In the genomic region with DNA sequence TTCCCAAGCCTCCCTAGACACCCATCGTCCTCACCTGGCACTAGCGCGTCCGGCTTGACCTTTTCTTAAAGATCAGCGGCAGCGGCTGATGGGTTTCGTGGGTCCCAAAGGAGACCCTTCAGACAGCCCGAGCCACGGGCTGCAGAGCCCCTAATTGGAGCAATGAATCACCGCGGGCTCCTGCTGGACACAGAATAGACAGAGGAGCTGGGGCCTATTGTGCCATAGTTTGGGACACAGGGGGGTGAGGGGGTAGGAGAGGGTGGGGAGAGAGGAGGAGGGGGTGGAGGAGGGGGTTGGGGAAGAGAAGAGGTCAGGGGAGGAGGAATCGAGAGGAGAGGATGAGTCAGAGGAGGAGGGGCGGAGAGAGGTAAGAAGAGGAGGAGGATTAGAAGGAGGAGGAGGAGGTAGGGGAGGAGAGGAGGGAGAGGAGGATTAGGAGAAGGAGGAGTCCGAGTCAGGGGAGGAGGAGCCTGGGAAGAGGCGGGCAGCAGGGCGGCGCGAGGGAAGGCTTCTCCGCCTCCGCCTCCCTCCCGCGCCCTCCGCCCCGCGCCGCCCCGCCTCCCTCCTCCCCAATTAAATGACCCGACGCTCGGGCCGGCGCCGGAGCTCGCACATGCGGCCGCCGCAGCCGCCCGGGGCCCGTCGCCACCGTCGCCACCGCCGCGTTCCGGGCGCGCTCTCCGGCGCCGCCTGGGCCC, we compare ENCODE assay signal across 8 mouse cellular contexts. TPM values are rescaled to one million over a fixed set of nuclear protein-coding genes. Genes with fewer than 3 reads are reported as not detected.
DNase-seq lines count a peak whose midpoint lies in the region; ATAC-seq lines count a peak whose summit lies in the region.

A gene (plus strand): TSS at position 566 of the 701 bp plus-strand sequence.

- peak within 1 kb of the TSS; percentile 67 for H3K4me3 ChIP-seq in limb, embryonic 11.5 days (ENCODE audit: low read depth, low read length)
- peak within 1 kb of the TSS; percentile 61 for H3K4me3 ChIP-seq in midbrain, embryonic 13.5 days (replicated peaks)

- H3K27me3 ChIP-seq in limb, embryonic 11.5 days (ENCODE audit: control insufficient read depth, insufficient read depth, low read length): no peaks in the 10 kb centered on the region
- H3K27me3 ChIP-seq in midbrain, embryonic 13.5 days: peaks cover 41% of the 10 kb centered on the region

- peak within 1 kb of the TSS; percentile 59 for H3K27ac ChIP-seq in limb, embryonic 11.5 days (replicated peaks; ENCODE audit: low read depth, low read length)
- peak within 1 kb of the TSS; percentile 70 for H3K27ac ChIP-seq in midbrain, embryonic 13.5 days

- peak; percentile 90 for DNase-seq in 3T3-L1 (ENCODE audit: low read depth, low spot score)
- peak; percentile 93 for DNase-seq in adrenal gland, postnatal 10 days
- DNase-seq in embryo, embryonic 9.5 days (ENCODE audit: extremely low spot score): peak; percentile 90
- peak; percentile 93 for DNase-seq in heart, adult 18-20 months
- peak; percentile 80 for DNase-seq in kidney, adult 18-20 months
- peak; percentile 86 for DNase-seq in limb, embryonic 11.5 days (ENCODE audit: low spot score)
- DNase-seq in telencephalon, adult 2 months (ENCODE audit: low read depth, low spot score): peak; percentile 74

- no peaks in the 10 kb centered on the region for H3K36me3 ChIP-seq in limb, embryonic 11.5 days (ENCODE audit: control insufficient read depth, insufficient read depth, low read length)
- no peaks in the 10 kb centered on the region for H3K36me3 ChIP-seq in midbrain, embryonic 13.5 days

- H3K4me1 ChIP-seq in limb, embryonic 11.5 days (ENCODE audit: control insufficient read depth, insufficient read depth, low read length): peaks cover 74% of the 10 kb centered on the region
- peaks cover 82% of the 10 kb centered on the region for H3K4me1 ChIP-seq in midbrain, embryonic 13.5 days (replicated peaks)

- ATAC-seq in limb, embryonic 11.5 days (ENCODE audit: insufficient number of reproducible peaks, low FRiP score, low TSS enrichment, low read depth): peak; percentile 71
- ATAC-seq in midbrain, embryonic 13.5 days: peak; percentile 46

- WGBS in limb, embryonic 11.5 days: 3% methylated on average over 13 of the region's 52 CpGs
- WGBS in midbrain, embryonic 13.5 days: 1% methylated on average over 37 of the region's 52 CpGs

- H3K4me2 ChIP-seq in limb, embryonic 11.5 days (ENCODE audit: low read depth, severe bottlenecking): peak within 1 kb of the TSS; percentile 99
- H3K4me2 ChIP-seq in midbrain, embryonic 13.5 days (replicated peaks): peak within 1 kb of the TSS; percentile 73

- H3K9ac ChIP-seq in limb, embryonic 11.5 days (ENCODE audit: low read length): peak within 1 kb of the TSS; percentile 77
- peak within 1 kb of the TSS; percentile 77 for H3K9ac ChIP-seq in midbrain, embryonic 13.5 days (replicated peaks)

- H3K9me3 ChIP-seq in limb, embryonic 11.5 days (ENCODE audit: control insufficient read depth, low read length): no peaks in the 10 kb centered on the region
- H3K9me3 ChIP-seq in midbrain, embryonic 13.5 days: no peaks in the 10 kb centered on the region

RNA-seq across cellular contexts. Expression of the gene that starts here (rescaled TPM):
- 10 to 100 TPM; 27.2 to 42.9 TPM for total RNA-seq in adrenal gland, postnatal 10 days (2021)
- total RNA-seq in heart, adult 18-20 months (2021): 10 to 100 TPM; 15.5 to 16.0 TPM
- 6.6 and 8.2 TPM in 2 replicates for polyA plus RNA-seq in limb, embryonic 11.5 days (2014; fragmentation: Nextera tagmentation; extraction: Ambion mirVana)
- 22.3 and 22.5 TPM in 2 replicates for polyA plus RNA-seq in midbrain, embryonic 13.5 days (2015; fragmentation: Nextera tagmentation; extraction: Ambion mirVana)

Comparison
In these comparisons a context has a peak if more than half of its experiments do, and no peak if none do; other contexts are left out.
1. Peak in every context shown above with its lines: DNase-seq, ATAC-seq, H3K4me3 ChIP-seq and H3K27ac ChIP-seq.